Mouse (Mus musculus) neutrophil, adult 5-6 weeks (primary cell): ENCODE results near the gene Musk. TPM values are rescaled to one million over a fixed set of nuclear protein-coding genes. Genes with fewer than 3 reads are reported as not detected.

ENCODE experiments used
- ATAC-seq: fragments of 151-379, 151-347 bp; 2 replicates; pipeline ENCODE4 v1.8.0; 2017; ENCODE audit warnings: mild to moderate bottlenecking, moderate TSS enrichment; ENCODE audit not compliant: insufficient number of reproducible peaks, poor library complexity, low FRiP score, severe bottlenecking; ENCODE audit errors: extremely low read depth
- total RNA-seq: library from RNA; stranded (forward); fragments of 200-1000 nt; gene quantifications from 2 replicates; pipeline ENCODE4 v1.2.3, GENCODE M21; 2017

Gene Musk
- total RNA-seq, 1 experiment from 2014 or later: not detected

- ATAC-seq: no peak
Observed at GRCm38 (mm10) chr4:58307421-58307820, 21.7 kb downstream of the Musk start.

- ATAC-seq: no peak
Observed at GRCm38 (mm10) chr4:58313344-58313743, 27.6 kb downstream of the Musk start.

GRCm38 (mm10) chr4:58314942-58315508, 29.3 kb downstream of the Musk start:
- no peak for ATAC-seq

GRCm38 (mm10) chr4:58317536-58317935, 31.8 kb downstream of the Musk start:
- no peak for ATAC-seq

- no peak for ATAC-seq
Observed at GRCm38 (mm10) chr4:58320293-58320692, 34.5 kb downstream of the Musk start.

- no peak for ATAC-seq
Observed at GRCm38 (mm10) chr4:58326746-58327145, 41.0 kb downstream of the Musk start.

GRCm38 (mm10) chr4:58328231-58328630, 42.5 kb downstream of the Musk start:
- ATAC-seq: no peak

GRCm38 (mm10) chr4:58330016-58330415, 44.3 kb downstream of the Musk start:
- ATAC-seq: no peak

GRCm38 (mm10) chr4:58330864-58331638, 45.3 kb downstream of the Musk start:
- no peak for ATAC-seq

- no peak for ATAC-seq
Observed at GRCm38 (mm10) chr4:58332394-58332793, 46.6 kb downstream of the Musk start.

- ATAC-seq: no peak
Observed at GRCm38 (mm10) chr4:58336227-58336626, 50.5 kb downstream of the Musk start.

- no peak for ATAC-seq
Observed at GRCm38 (mm10) chr4:58339226-58339625, 53.5 kb downstream of the Musk start.

- no peak for ATAC-seq
Observed at GRCm38 (mm10) chr4:58350206-58350605, 64.4 kb downstream of the Musk start.

GRCm38 (mm10) chr4:58351165-58351564, 65.4 kb downstream of the Musk start:
- ATAC-seq: no peak

- no peak for ATAC-seq
Observed at GRCm38 (mm10) chr4:58351590-58351989, 65.8 kb downstream of the Musk start.

GRCm38 (mm10) chr4:58358996-58359395, 73.2 kb downstream of the Musk start:
- no peak for ATAC-seq

- no peak for ATAC-seq
Observed at GRCm38 (mm10) chr4:58365321-58365720, 79.6 kb downstream of the Musk start.

- ATAC-seq: no peak
Observed at GRCm38 (mm10) chr4:58371106-58371505, 85.3 kb downstream of the Musk start.

GRCm38 (mm10) chr4:58373599-58373998, 87.8 kb downstream of the Musk start:
- no peak for ATAC-seq

- ATAC-seq: no peak
Observed at GRCm38 (mm10) chr4:58374141-58374870, 88.5 kb downstream of the Musk start.
